Comparison of ENCODE assay signal across 8 mouse cellular contexts in the genomic region with DNA sequence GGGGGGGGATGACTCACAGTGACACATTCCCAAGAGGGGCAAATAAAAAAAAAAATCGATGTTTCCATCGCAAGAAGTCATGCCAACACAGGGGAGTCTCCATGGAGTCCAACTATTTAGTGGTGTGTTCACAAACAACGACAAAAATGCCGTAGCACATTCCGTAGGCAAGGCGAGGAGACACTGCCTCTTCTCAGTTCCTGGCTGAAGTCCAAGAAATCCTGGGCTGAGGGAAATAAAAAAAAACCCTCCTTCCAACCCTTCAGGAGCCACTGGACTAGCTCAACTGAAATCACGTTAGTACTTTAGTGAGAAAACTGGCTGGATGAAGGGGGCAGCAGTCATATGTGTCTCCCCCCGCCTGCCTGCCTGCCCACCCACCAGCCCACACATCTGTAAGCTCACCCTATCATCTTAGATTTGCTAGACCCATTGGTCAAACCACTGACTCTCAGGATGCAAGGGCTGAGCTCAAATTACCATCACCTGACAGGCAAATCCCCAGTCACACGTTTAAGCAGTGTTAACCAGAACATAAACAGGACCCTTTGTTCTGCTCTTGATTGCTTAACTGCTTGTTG. TPM values are rescaled to one million over a fixed set of nuclear protein-coding genes. Genes with fewer than 3 reads are reported as not detected.
A peak's percentile ranks its signal among the peaks of the same experiment; 100 is the strongest.
DNase-seq lines count a peak whose midpoint lies in the region; ATAC-seq lines count a peak whose summit lies in the region.

No protein-coding gene starts in this region.

- ATAC-seq in limb, embryonic 12.5 days (ENCODE audit: insufficient number of reproducible peaks, insufficient read depth, low FRiP score, low TSS enrichment, low read depth) = peak; percentile 77
- peak; percentile 27; the same call in 1 of the 2 replicates for ATAC-seq in neural tube, embryonic 15.5 days (ENCODE audit: low FRiP score)
- no peak for ATAC-seq in CD4-positive, CD25-positive, alpha-beta regulatory T cell, adult 4 months

- peak overlapping the region; percentile 40 for H3K4me2 ChIP-seq in limb, embryonic 12.5 days
- peak overlapping the region; percentile 5 for H3K4me2 ChIP-seq in neural tube, embryonic 15.5 days

- intact Hi-C loops in heart, postnatal 36 days (cut with DNase I) = loop anchor here (1.0 kb wide), 1 partner anchor 10 kb away; no protein-coding TSS in a partner anchor

- peak overlapping the region; percentile 87 for H3K27ac ChIP-seq in limb, embryonic 12.5 days
- peak overlapping the region; percentile 60 for H3K27ac ChIP-seq in neural tube, embryonic 15.5 days (replicated peaks)

- H3K4me3 ChIP-seq in limb, embryonic 12.5 days (replicated peaks) = no peak overlapping the region
- H3K4me3 ChIP-seq in neural tube, embryonic 15.5 days (replicated peaks) = no peak overlapping the region

- peaks cover 54% of the 10 kb centered on the region for H3K4me1 ChIP-seq in limb, embryonic 12.5 days (replicated peaks)
- H3K4me1 ChIP-seq in neural tube, embryonic 15.5 days = peaks cover 18% of the 10 kb centered on the region

- H3K36me3 ChIP-seq in limb, embryonic 12.5 days = no peaks in the 10 kb centered on the region
- H3K36me3 ChIP-seq in neural tube, embryonic 15.5 days = no peaks in the 10 kb centered on the region

- H3K27me3 ChIP-seq in limb, embryonic 12.5 days = no peaks in the 10 kb centered on the region
- H3K27me3 ChIP-seq in neural tube, embryonic 15.5 days (replicated peaks) = no peaks in the 10 kb centered on the region

- 15% methylated on average over 9 of the region's 9 CpGs for WGBS in limb, embryonic 12.5 days
- 31% methylated on average over 9 of the region's 9 CpGs for WGBS in neural tube, embryonic 15.5 days

- H3K9me3 ChIP-seq in limb, embryonic 12.5 days = no peaks in the 10 kb centered on the region
- H3K9me3 ChIP-seq in neural tube, embryonic 15.5 days (replicated peaks) = no peaks in the 10 kb centered on the region

- no peak overlapping the region for H3K9ac ChIP-seq in limb, embryonic 12.5 days (replicated peaks)
- no peak overlapping the region for H3K9ac ChIP-seq in neural tube, embryonic 15.5 days (replicated peaks)

- DNase-seq in adrenal gland, postnatal 36 days = peak; percentile 10 to 54
- DNase-seq in adrenal gland, adult 8-10 months = no peak
- DNase-seq in embryo, embryonic 11.5 days (ENCODE audit: low read depth, low spot score) = peak; percentile 41
- peak; percentile 45 to 60 for DNase-seq in heart, postnatal 36 days
- DNase-seq in layer of hippocampus, adult 11-12 months (ENCODE audit: low spot score) = no peak

RNA-seq across cellular contexts. Expression of a gene that starts 11.8 kb away (rescaled TPM):
- total RNA-seq in adrenal gland, postnatal 36 days (2021) = 10 to 100 TPM; 30.3 to 38.5 TPM
- 10 to 100 TPM; 13.6 to 30.8 (median 17.8) TPM for total RNA-seq in adrenal gland, adult 8-10 months (2022)
- 10 to 100 TPM; 40.2 to 43.7 TPM for total RNA-seq in heart, postnatal 36 days (2021)
- polyA plus RNA-seq in limb, embryonic 12.5 days (2016; fragmentation: Nextera tagmentation; extraction: Ambion mirVana) = 17.8 and 19.3 TPM in 2 replicates
- polyA plus RNA-seq in neural tube, embryonic 15.5 days (2015; fragmentation: Nextera tagmentation; extraction: Ambion mirVana) = 12.1 and 16.3 TPM in 2 replicates
- 1 to 10 TPM; 5.7 to 9.5 TPM for polyA plus RNA-seq in CD4-positive, CD25-positive, alpha-beta regulatory T cell, adult 4 months (2017; shearing (Covaris generic))

Comparison
In these comparisons a context has a peak if more than half of its experiments do, and no peak if none do; other contexts are left out.
1. DNase-seq: peak in adrenal gland, postnatal 36 days (2 of 2), embryo, embryonic 11.5 days (single experiment) and heart, postnatal 36 days (2 of 2); none in adrenal gland, adult 8-10 months (single experiment) and layer of hippocampus, adult 11-12 months (single experiment).